Mouse (Mus musculus): Measurements from ENCODE around the gene Ptrh2.

DNA sequence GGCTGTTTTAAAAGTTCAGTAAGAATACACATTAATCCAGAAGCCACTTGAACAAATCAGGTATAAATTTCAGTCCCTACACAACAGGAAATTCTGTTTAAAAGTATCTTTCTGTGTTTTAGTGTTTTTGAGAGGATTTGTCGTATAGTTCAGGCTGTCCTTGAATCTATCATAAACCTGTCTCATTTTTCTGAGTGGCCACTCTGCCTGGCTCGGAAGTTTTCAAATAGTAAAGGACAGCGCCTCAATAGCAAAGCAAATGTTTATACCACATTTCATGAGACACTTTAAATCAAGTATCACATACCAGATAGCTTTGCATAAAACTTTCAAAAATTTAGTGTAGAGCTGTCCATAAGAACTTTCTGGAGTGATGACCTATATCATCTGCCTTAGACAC is 34.6 kb downstream of the Ptrh2 start:
- TF ChIP-seq CTCF (IDR thresholded peaks at IDR 0.05; ENCODE audit: extremely low read depth, insufficient read depth, insufficient read length, insufficient replicate concordance) (no peak), POLR2A (IDR thresholded peaks at IDR 0.05; ENCODE audit: low read depth, low read length) (no peak)
